Mouse (Mus musculus): Measurements from ENCODE around the gene Tmem39a. TPM values are rescaled to one million over a fixed set of nuclear protein-coding genes. Genes with fewer than 3 reads are reported as not detected.

Tmem39a gene
- polyA plus RNA-seq, 1 experiment from 2014 or later = 77.3 TPM

DNA sequence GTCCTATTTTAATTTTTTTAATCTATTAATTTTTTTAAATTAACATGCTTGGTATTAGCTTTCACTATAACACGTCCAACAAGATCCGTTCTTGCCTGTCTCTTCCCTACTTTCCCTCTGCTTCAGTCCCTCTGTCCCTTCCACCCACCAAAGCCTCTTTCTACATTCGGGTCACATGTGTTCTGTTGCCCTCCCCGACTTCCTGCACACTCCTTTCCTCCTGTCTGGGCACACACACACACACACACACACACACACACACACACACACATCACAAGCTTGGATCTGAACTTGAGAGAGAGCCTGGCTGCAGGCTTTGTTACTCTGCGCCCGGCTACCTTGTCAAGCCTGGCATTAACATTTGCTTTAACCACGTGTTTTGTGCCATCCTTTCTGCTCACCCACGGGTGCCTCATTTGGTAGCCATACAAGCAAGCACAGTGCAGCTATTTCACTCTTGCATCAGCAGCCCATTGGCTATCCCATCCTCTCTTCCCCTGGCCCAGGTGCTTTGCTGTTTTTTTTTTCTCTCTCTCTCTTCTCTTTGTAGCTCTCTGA lies 77.4 kb downstream of the Tmem39a start:
- H3K36me3 ChIP-seq (ENCODE audit: control insufficient read depth, insufficient read depth, low read length) = peaks cover 9% of the 10 kb centered on the region
- no peaks in the 10 kb centered on the region for H3K9me3 ChIP-seq (replicated peaks; ENCODE audit: control insufficient read depth, low read length)
- 75% methylated on average over 8 of the region's 8 CpGs for WGBS (ENCODE audit: insufficient replicate concordance)
- H3K27ac ChIP-seq (ENCODE audit: low read depth, low read length) = no peak overlapping the region
- no peaks in the 10 kb centered on the region for H3K27me3 ChIP-seq (ENCODE audit: control insufficient read depth, insufficient read depth, low read length)
- no peak overlapping the region for H3K4me3 ChIP-seq (ENCODE audit: low read depth, low read length)
- H3K4me2 ChIP-seq = no peak overlapping the region
- peaks cover 9% of the 10 kb centered on the region; the same call in 1 of the 2 replicates for H3K4me1 ChIP-seq (ENCODE audit: control insufficient read depth, insufficient read depth, low read length)
- ATAC-seq (replicated peaks; ENCODE audit: insufficient number of reproducible peaks, low FRiP score, low TSS enrichment) = no peak; the same call in 1 of the 2 replicates
- H3K9ac ChIP-seq (ENCODE audit: low read depth, low read length) = no peak overlapping the region

DNA sequence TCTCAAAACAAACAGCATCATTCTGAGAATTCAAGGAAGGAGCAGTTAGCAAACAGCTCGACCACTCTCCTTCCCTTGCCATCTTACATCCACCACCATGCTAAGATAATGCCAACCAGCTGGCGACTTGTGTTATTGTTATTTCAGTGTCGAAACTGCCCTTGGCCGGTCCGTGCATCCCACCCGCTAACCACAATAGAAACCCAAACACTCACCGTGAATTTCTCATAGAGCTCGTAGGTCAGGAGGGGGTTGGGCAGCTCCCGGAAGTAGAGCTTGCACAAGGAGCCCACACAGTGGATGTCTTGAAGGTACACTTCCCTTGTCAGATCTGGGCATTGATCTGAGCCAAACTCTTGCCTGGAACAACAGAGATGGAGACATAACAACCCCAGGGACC lies 78.2 kb downstream of the Tmem39a start:
- 62% methylated on average over 9 of the region's 9 CpGs for WGBS (ENCODE audit: insufficient replicate concordance)
- H3K27ac ChIP-seq (ENCODE audit: low read depth, low read length) = peak overlapping the region; percentile 54
- peaks cover 9% of the 10 kb centered on the region; the same call in 1 of the 2 replicates for H3K4me1 ChIP-seq (ENCODE audit: control insufficient read depth, insufficient read depth, low read length)
- no peak for ATAC-seq (replicated peaks; ENCODE audit: insufficient number of reproducible peaks, low FRiP score, low TSS enrichment)
- H3K4me3 ChIP-seq (ENCODE audit: low read depth, low read length) = no peak overlapping the region
- no peak overlapping the region for H3K4me2 ChIP-seq
- no peak overlapping the region for H3K9ac ChIP-seq (ENCODE audit: low read depth, low read length)
- peaks cover 9% of the 10 kb centered on the region for H3K36me3 ChIP-seq (ENCODE audit: control insufficient read depth, insufficient read depth, low read length)
- H3K27me3 ChIP-seq (ENCODE audit: control insufficient read depth, insufficient read depth, low read length) = no peaks in the 10 kb centered on the region
- no peaks in the 10 kb centered on the region for H3K9me3 ChIP-seq (replicated peaks; ENCODE audit: control insufficient read depth, low read length)

DNA sequence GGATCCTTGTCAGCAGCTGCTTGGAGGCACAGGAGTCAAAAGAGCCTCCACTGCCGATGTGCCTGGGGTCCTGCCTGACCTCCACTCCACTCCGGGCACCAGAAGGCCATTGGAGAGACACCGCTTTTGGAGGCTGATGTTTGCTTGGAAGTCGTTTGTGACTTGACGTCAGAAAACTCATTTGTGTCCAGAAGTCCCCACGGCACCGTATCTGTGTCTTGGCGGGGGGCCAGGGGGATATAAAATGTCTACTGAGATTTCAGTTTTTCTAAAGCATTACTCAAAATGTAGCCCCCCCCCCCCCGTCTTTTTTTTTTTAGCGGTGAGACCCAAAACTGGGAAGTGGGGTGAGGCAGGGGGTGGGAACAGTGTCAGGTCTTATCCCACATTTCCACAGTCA lies 78.6 kb downstream of the Tmem39a start:
- WGBS (ENCODE audit: insufficient replicate concordance) = 75% methylated on average over 10 of the region's 10 CpGs
- H3K4me1 ChIP-seq (ENCODE audit: control insufficient read depth, insufficient read depth, low read length) = peaks cover 9% of the 10 kb centered on the region; the same call in 1 of the 2 replicates

More for the DNA sequence above, 78.6 kb downstream of the Tmem39a start:
- no peaks in the 10 kb centered on the region for H3K9me3 ChIP-seq (replicated peaks; ENCODE audit: control insufficient read depth, low read length)
- peaks cover 8% of the 10 kb centered on the region for H3K36me3 ChIP-seq (ENCODE audit: control insufficient read depth, insufficient read depth, low read length)
- peak overlapping the region; percentile 54; the same call in 1 of the 2 replicates for H3K27ac ChIP-seq (ENCODE audit: low read depth, low read length)
- no peaks in the 10 kb centered on the region for H3K27me3 ChIP-seq (ENCODE audit: control insufficient read depth, insufficient read depth, low read length)
- ATAC-seq (replicated peaks; ENCODE audit: insufficient number of reproducible peaks, low FRiP score, low TSS enrichment) = no peak
- no peak overlapping the region for H3K4me2 ChIP-seq
- H3K9ac ChIP-seq (ENCODE audit: low read depth, low read length) = no peak overlapping the region
- H3K4me3 ChIP-seq (ENCODE audit: low read depth, low read length) = no peak overlapping the region

Other genes with a start within 250 kb of the Tmem39a start
- 0.21 TPM in 1 of 2 replicates, not detected in the other for gene Maats1, start 216.6 kb upstream of the Tmem39a start, polyA plus RNA-seq (2014; fragmentation: Nextera tagmentation; extraction: Ambion mirVana)
- 289 and 314 TPM in 2 replicates for gene Cox17, start 211.7 kb upstream of the Tmem39a start, polyA plus RNA-seq (2014; fragmentation: Nextera tagmentation; extraction: Ambion mirVana)
- 2.4 and 3.4 TPM in 2 replicates for gene Gm21987, start 211.7 kb upstream of the Tmem39a start, polyA plus RNA-seq (2014; fragmentation: Nextera tagmentation; extraction: Ambion mirVana)
- gene Popdc2, start 196.5 kb upstream of the Tmem39a start, polyA plus RNA-seq (2014; fragmentation: Nextera tagmentation; extraction: Ambion mirVana) = 292 and 312 TPM in 2 replicates
- 0.25 and 0.43 TPM in 2 replicates for gene Pla1a, start 125.6 kb upstream of the Tmem39a start, polyA plus RNA-seq (2014; fragmentation: Nextera tagmentation; extraction: Ambion mirVana)
- gene Adprh, start 106.0 kb upstream of the Tmem39a start, polyA plus RNA-seq (2014; fragmentation: Nextera tagmentation; extraction: Ambion mirVana) = 99.7 and 101 TPM in 2 replicates
- 0.66 and 0.80 TPM in 2 replicates for gene Cd80, start 103.1 kb upstream of the Tmem39a start, polyA plus RNA-seq (2014; fragmentation: Nextera tagmentation; extraction: Ambion mirVana)
- gene Timmdc1, start 36.0 kb upstream of the Tmem39a start, polyA plus RNA-seq (2014; fragmentation: Nextera tagmentation; extraction: Ambion mirVana) = 33.3 and 33.6 TPM in 2 replicates
- 33.5 and 37.7 TPM in 2 replicates for gene Poglut1, start 8.4 kb upstream of the Tmem39a start, polyA plus RNA-seq (2014; fragmentation: Nextera tagmentation; extraction: Ambion mirVana)
- 33.9 and 35.8 TPM in 2 replicates for gene Arhgap31, start 154.6 kb downstream of the Tmem39a start, polyA plus RNA-seq (2014; fragmentation: Nextera tagmentation; extraction: Ambion mirVana)
- 31.0 and 33.8 TPM in 2 replicates for gene B4galt4, start 183.6 kb downstream of the Tmem39a start, polyA plus RNA-seq (2014; fragmentation: Nextera tagmentation; extraction: Ambion mirVana)
- gene Upk1b, start 241.6 kb downstream of the Tmem39a start, polyA plus RNA-seq (2014; fragmentation: Nextera tagmentation; extraction: Ambion mirVana) = 30.6 and 33.2 TPM in 2 replicates